Mouse (Mus musculus) liver, embryonic 15.5 days (tissue): ENCODE results near the gene Gm12355. TPM values are rescaled to one million over a fixed set of nuclear protein-coding genes. Genes with fewer than 3 reads are reported as not detected.
"Not testable (repeated sequence)": the region's sequence is repeated elsewhere in the genome, so short reads cannot be mapped to it uniquely, and the experiment has no call there.

Experiments used
- ATAC-seq: fragments of 200-750 bp; cut with Nextera tagmentation; 2 replicates; pipeline ENCODE4 v1.8.0; 2017; ENCODE audit warnings: moderate number of reproducible peaks, mild to moderate bottlenecking, moderate library complexity; ENCODE audit not compliant: insufficient read depth
- H3K27ac ChIP-seq: fragments of 300-500 bp; sonication (generic); replicated peaks from 2 replicates; pipeline ENCODE4 v1.5.1; 2015; ENCODE audit warnings: mild to moderate bottlenecking, inconsistent platforms
- H3K27me3 ChIP-seq: fragments of 300-500 bp; sonication (generic); 2 replicates; pipeline ENCODE4 v1.6.1; 2015; ENCODE audit warnings: mild to moderate bottlenecking, inconsistent platforms
- H3K36me3 ChIP-seq: fragments of 300-500 bp; sonication (generic); replicated peaks from 2 replicates; pipeline ENCODE4 v1.6.1; 2015; ENCODE audit warnings: moderate library complexity, mild to moderate bottlenecking, inconsistent platforms
- H3K4me1 ChIP-seq: fragments of 300-500 bp; sonication (generic); replicated peaks from 2 replicates; pipeline ENCODE4 v1.6.1; 2015; ENCODE audit warnings: inconsistent platforms
- H3K4me2 ChIP-seq: fragments of 300-500 bp; sonication (generic); 2 replicates; pipeline ENCODE4 v1.6.1; 2015; ENCODE audit warnings: moderate library complexity, mild to moderate bottlenecking, inconsistent platforms
- H3K4me3 ChIP-seq: fragments of 300-500 bp; sonication (generic); replicated peaks from 2 replicates; pipeline ENCODE4 v1.5.1; 2015; ENCODE audit warnings: mild to moderate bottlenecking, inconsistent platforms
- H3K9ac ChIP-seq: fragments of 300-500 bp; sonication (generic); 2 replicates; pipeline ENCODE4 v1.6.1; 2015; ENCODE audit warnings: moderate library complexity, mild to moderate bottlenecking, inconsistent platforms
- H3K9me3 ChIP-seq: fragments of 300-500 bp; sonication (generic); replicated peaks from 2 replicates; pipeline ENCODE4 v1.6.1; 2016; ENCODE audit warnings: inconsistent platforms
- WGBS: fragments of 180-500 bp; shearing (Covaris S2); methylation state at CpG from one replicate; pipeline ENCODE4 v1.1.7; 2015; ENCODE audit warnings: mixed read lengths; ENCODE audit not compliant: insufficient replicate concordance; 5-methylcytosine and 5-hydroxymethylcytosine counted together
- polyA plus RNA-seq: library from polyadenylated mRNA; unstranded; fragments of >200 nt; fragmentation: Nextera tagmentation; extraction: Ambion mirVana; gene quantifications from 2 replicates; pipeline ENCODE4 v1.2.1, GENCODE M21; 2015

Gm12355 gene
- polyA plus RNA-seq: 0.38 and 0.44 TPM in 2 replicates

- H3K4me2 ChIP-seq: no peak within 1 kb of the TSS
- no peaks in the 10 kb centered on the region; the same call in 1 of the 2 replicates for H3K9me3 ChIP-seq
- ATAC-seq: no peak
- H3K4me3 ChIP-seq: no peak within 1 kb of the TSS
- peaks cover 8% of the 10 kb centered on the region; the same call in 1 of the 2 replicates for H3K27me3 ChIP-seq
- no peaks in the 10 kb centered on the region for H3K36me3 ChIP-seq
- no peak within 1 kb of the TSS for H3K27ac ChIP-seq
- H3K9ac ChIP-seq: no peak within 1 kb of the TSS
- no peaks in the 10 kb centered on the region for H3K4me1 ChIP-seq
- WGBS: 76% methylated on average over 10 of the region's 10 CpGs
Observed at GRCm38 (mm10) chr11:98625611-98626410, at the start of gene Gm12355, which contains the start of gene Gsdma3. Gene Gm12355 (minus strand): TSS chr11:98625661. Gene Gsdma3 (plus strand): TSS chr11:98626360.

DNA sequence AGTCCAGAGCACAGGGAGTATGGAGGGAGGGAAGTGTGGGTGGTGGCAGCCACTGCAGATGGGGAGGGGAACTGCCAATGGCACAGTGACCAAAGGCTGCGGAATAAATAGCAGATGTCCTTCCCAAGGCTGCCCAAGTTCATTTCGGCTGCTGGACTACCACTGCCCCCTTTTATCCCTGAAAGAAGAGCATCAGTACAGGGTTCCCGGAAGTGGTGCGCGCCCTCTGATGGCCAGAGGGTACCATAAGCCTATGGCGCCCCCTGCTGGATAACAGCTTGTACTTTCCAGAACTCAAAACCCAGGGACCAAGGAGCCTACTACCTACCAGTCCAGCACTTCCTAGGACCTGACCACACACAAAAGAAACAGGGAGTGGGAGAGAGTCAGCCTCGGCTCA is 47.7 kb upstream of the Gm12355 start:
- H3K27me3 ChIP-seq: peaks cover 30% of the 10 kb centered on the region
- not testable (repeated sequence) for H3K9ac ChIP-seq, H3K9me3 ChIP-seq, H3K36me3 ChIP-seq, H3K4me3 ChIP-seq, H3K27ac ChIP-seq
- under 1% methylated on average over 7 of the region's 7 CpGs for WGBS
- ATAC-seq: peak; percentile 45; the same call in 1 of the 2 replicates
- peaks cover 24% of the 10 kb centered on the region for H3K4me1 ChIP-seq
- H3K4me2 ChIP-seq: peak overlapping the region; percentile 34

- Histone ChIP-seq H3K27me3 (peaks cover 36% of the 10 kb centered on the region), H3K36me3 (no peaks in the 10 kb centered on the region), H3K4me1 (peaks cover 24% of the 10 kb centered on the region), H3K9me3 (no peaks in the 10 kb centered on the region), H3K9ac (no peak overlapping the region), H3K27ac (no peak overlapping the region), H3K4me3 (no peak overlapping the region), H3K4me2 (0 out of 2 replicates have a peak overlapping the region, but pooled peaks have one; percentile 34)
- no peak for ATAC-seq
- 27% methylated on average over 5 of the region's 5 CpGs for WGBS
Observed at GRCm38 (mm10) chr11:98672482-98672881, 47.0 kb upstream of the Gm12355 start.

GRCm38 (mm10) chr11:98671857-98672256 is 46.4 kb upstream of the Gm12355 start:
- no peak overlapping the region for H3K27ac ChIP-seq
- no peak overlapping the region for H3K9ac ChIP-seq
- ATAC-seq: peak; percentile 45; the same call in 1 of the 2 replicates
- peaks cover 24% of the 10 kb centered on the region for H3K4me1 ChIP-seq
- no peaks in the 10 kb centered on the region for H3K9me3 ChIP-seq
- no peak overlapping the region for H3K4me2 ChIP-seq
- 21% methylated on average over 5 of the region's 5 CpGs for WGBS
- no peak overlapping the region for H3K4me3 ChIP-seq
- peaks cover 43% of the 10 kb centered on the region for H3K27me3 ChIP-seq
- no peaks in the 10 kb centered on the region for H3K36me3 ChIP-seq

DNA sequence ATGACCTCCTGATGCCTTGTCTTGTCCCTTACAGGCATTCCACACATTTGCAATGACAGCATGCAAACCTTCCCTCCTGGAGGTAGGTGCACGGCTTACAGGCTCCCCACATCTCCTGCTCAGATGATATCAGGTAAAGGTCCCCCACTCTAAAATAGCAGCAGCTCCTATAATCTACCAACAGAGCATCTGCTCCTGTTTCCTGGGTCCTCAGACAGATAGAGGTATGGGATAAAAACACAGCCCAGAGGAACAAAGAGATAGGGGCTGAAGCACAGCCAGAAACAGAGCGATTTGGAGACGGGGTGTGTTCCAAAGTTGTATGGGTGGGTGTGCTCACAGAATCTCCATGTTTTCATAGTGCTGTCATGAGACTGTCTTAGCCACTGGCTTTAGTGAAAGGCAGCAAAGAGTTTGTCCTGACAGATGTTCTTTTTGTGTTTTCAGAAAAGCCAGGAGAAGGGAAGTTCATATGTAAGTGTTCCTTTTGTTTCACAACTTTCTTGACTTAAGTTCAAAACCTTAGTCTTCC is 45.9 kb upstream of the Gm12355 start:
- Histone ChIP-seq H3K4me3 (no peak overlapping the region), H3K4me1 (peaks cover 24% of the 10 kb centered on the region), H3K27ac (no peak overlapping the region), H3K4me2 (no peak overlapping the region), H3K27me3 (peaks cover 48% of the 10 kb centered on the region), H3K36me3 (no peaks in the 10 kb centered on the region), H3K9ac (no peak overlapping the region), H3K9me3 (no peaks in the 10 kb centered on the region)
- ATAC-seq: no peak
- WGBS: 21% methylated on average over 3 of the region's 3 CpGs

- WGBS: 26% methylated on average over 2 of the region's 2 CpGs
- no peak overlapping the region for H3K27ac ChIP-seq
- H3K27me3 ChIP-seq: peaks cover 45% of the 10 kb centered on the region
- ATAC-seq: no peak
- H3K9ac ChIP-seq: no peak overlapping the region
- peaks cover 24% of the 10 kb centered on the region for H3K4me1 ChIP-seq
- H3K9me3 ChIP-seq: no peaks in the 10 kb centered on the region
- H3K4me2 ChIP-seq: no peak overlapping the region
- H3K36me3 ChIP-seq: no peaks in the 10 kb centered on the region
- no peak overlapping the region for H3K4me3 ChIP-seq
Observed at GRCm38 (mm10) chr11:98668984-98669383, 43.5 kb upstream of the Gm12355 start.

- H3K9me3 ChIP-seq: no peaks in the 10 kb centered on the region
- no peak within 1 kb of the TSS for H3K4me2 ChIP-seq
- H3K4me3 ChIP-seq: no peak within 1 kb of the TSS
- H3K9ac ChIP-seq: no peak within 1 kb of the TSS
- H3K27me3 ChIP-seq: peaks cover 53% of the 10 kb centered on the region
- H3K36me3 ChIP-seq: no peaks in the 10 kb centered on the region
- no peak for ATAC-seq
- 24% methylated on average over 4 of the region's 4 CpGs for WGBS
- H3K27ac ChIP-seq: no peak within 1 kb of the TSS
- no peaks in the 10 kb centered on the region for H3K4me1 ChIP-seq
Observed at GRCm38 (mm10) chr11:98664091-98664490, 38.6 kb upstream of the Gm12355 start, which contains the start of gene Gsdma. Gene Gsdma (plus strand): TSS chr11:98664351.

GRCm38 (mm10) chr11:98660517-98660916 is 35.1 kb upstream of the Gm12355 start:
- Histone ChIP-seq H3K4me3 (no peak overlapping the region), H3K4me2 (no peak overlapping the region), H3K27ac (no peak overlapping the region), H3K36me3 (no peaks in the 10 kb centered on the region), H3K9me3 (no peaks in the 10 kb centered on the region), H3K27me3 (peaks cover 25% of the 10 kb centered on the region), H3K9ac (no peak overlapping the region), H3K4me1 (no peaks in the 10 kb centered on the region)
- 11% methylated on average over 6 of the region's 6 CpGs for WGBS
- no peak for ATAC-seq

DNA sequence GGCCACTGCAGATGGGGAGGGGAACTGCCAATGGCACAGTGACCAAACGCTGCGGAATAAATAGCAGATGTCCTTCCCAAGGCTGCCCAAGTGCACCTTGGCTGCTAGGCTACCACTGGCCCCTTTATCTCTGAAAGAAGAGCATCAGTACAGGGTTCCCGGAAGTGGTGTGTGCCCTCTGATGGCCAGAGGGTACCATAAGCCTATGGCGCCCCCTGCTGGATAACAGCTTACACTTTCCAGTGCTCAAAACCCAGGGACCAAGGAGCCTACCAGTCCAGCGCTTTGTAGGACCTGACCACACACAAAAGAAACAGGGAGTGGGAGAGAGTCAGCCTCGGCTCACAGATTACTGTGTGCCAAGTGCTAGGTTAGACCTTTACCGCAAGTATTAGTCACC is 29.6 kb upstream of the Gm12355 start:
- H3K9ac ChIP-seq, ATAC-seq, H3K9me3 ChIP-seq, H3K4me2 ChIP-seq, H3K27ac ChIP-seq, H3K4me1 ChIP-seq, H3K36me3 ChIP-seq, H3K4me3 ChIP-seq: not testable (repeated sequence)
- WGBS: 11% methylated on average over 7 of the region's 7 CpGs
- peaks cover 15% of the 10 kb centered on the region for H3K27me3 ChIP-seq

- 19% methylated on average over 2 of the region's 2 CpGs for WGBS
Observed at GRCm38 (mm10) chr11:98646459-98646858, 21.0 kb upstream of the Gm12355 start, which contains the start of gene Gsdma2. Gene Gsdma2 (plus strand): TSS chr11:98646759.

DNA sequence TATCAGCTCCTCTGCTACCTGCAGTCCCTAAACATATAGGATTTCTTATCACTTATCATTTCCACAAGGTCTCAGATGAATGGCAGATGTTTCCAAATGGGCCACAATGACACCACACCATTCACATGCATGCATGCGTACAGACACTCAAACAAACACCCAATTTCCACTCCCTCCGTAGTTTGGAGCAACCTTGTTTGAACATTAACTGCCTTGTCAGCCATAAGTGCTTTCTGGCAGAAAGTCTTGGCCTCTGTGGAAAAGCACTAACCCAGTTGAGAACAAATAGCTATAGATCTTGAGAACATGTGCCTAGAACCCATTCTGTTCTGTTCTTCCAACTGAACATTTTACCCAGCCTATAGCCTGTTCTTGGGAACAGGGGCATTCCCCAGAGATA is 20.5 kb upstream of the Gm12355 start:
- Histone ChIP-seq H3K36me3 (no peaks in the 10 kb centered on the region), H3K4me3 (no peak overlapping the region), H3K4me2 (no peak overlapping the region), H3K27ac (no peak overlapping the region), H3K4me1 (no peaks in the 10 kb centered on the region), H3K9me3 (no peaks in the 10 kb centered on the region), H3K9ac (no peak overlapping the region), H3K27me3 (peaks cover 18% of the 10 kb centered on the region; the same call in 1 of the 2 replicates)
- 58% methylated on average over 2 of the region's 2 CpGs for WGBS
- ATAC-seq: no peak

More at GRCm38 (mm10) chr11:98646459-98646858, 21.0 kb upstream of the Gm12355 start, which contains the start of gene Gsdma2:
- Histone ChIP-seq H3K27me3 (peaks cover 18% of the 10 kb centered on the region; the same call in 1 of the 2 replicates), H3K36me3 (no peaks in the 10 kb centered on the region), H3K4me1 (no peaks in the 10 kb centered on the region), H3K4me3 (no peak within 1 kb of the TSS), H3K4me2 (no peak within 1 kb of the TSS), H3K27ac (no peak within 1 kb of the TSS), H3K9me3 (no peaks in the 10 kb centered on the region), H3K9ac (no peak within 1 kb of the TSS)
- no peak for ATAC-seq
